Mouse (Mus musculus) gastrocnemius, adult 8-10 months (tissue): Measurements from ENCODE around the gene Rngtt. TPM values are rescaled to one million over a fixed set of nuclear protein-coding genes. Genes with fewer than 3 reads are reported as not detected.
"Not testable (repeated sequence)": the region's sequence is repeated elsewhere in the genome, so short reads cannot be mapped to it uniquely, and the experiment has no call there.

Source experiments
- DNase-seq, 2 experiments: peaks; one replicate each; pipeline ENCODE4 v3.0.0; 2022; ENCODE audit warnings: low spot score in 2 of 2
- total RNA-seq, 4 experiments: library from RNA; stranded (reverse); gene quantifications; 2 replicates each; pipeline ENCODE4 v1.2.4; 2022

Gene Rngtt
- total RNA-seq, 4 experiments from 2014 or later = 6.4 to 8.4 (median 7.6) TPM

DNA sequence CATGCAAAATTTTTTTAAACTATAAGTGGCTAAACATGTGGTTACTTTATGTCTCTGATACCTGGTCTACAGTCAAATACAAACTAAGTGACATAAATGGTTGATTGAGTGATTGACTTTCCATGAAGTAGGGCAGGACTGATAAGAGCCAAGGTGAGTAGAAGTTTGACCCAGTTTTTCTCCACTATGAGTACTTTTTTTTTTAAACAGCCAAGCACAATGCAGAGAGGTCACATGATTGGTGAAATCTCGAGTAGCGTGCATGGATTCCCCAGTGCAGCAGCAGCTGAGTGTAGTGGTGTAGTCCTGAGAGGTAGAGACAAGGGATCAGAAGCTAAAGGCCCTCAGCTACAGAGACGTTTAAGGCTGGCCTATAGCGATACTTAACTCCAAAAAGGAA lies 118.7 kb downstream of the Rngtt start:
- no peak for DNase-seq

DNA sequence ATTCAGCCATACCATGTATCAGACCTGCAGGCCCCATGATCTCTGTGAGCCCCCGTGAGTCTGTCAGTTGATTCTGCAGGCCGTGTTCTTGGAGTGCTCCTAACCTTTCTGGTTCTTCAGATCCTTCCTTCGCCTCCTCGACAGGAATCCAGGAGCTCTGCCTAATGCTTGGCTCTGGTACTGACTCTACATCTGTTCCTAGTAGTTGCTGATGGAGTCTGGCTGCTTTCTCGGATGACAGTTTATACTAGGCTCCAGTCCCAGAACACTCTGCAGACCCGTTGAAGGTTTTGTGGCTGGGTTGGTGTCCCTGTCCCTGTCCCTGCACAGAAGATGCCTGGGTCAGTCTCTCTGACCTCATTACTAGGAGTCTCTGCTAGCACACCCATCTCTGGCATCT lies 131.8 kb downstream of the Rngtt start:
- DNase-seq = peak in 1 of 2 experiments; percentile 26

DNA sequence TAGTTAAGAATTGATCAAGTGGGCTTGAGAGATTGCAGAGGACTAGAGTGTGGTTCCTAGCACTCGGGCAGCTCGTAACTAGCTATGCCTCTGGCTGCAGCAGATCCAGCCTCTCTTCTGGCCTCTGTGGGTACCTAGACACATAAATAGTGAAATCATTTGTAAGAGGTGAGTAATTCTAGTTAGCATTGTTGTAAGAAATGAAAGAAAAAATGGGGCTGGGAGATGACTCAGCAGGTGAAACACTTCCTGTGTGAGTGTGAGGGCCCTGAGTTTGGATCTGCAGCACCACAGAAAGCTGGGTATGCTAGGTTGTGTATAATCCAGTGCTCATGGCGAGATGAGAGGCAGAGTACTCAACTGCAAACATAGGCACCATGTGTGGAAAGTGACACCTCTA lies 136.2 kb downstream of the Rngtt start:
- DNase-seq = no peak

DNA sequence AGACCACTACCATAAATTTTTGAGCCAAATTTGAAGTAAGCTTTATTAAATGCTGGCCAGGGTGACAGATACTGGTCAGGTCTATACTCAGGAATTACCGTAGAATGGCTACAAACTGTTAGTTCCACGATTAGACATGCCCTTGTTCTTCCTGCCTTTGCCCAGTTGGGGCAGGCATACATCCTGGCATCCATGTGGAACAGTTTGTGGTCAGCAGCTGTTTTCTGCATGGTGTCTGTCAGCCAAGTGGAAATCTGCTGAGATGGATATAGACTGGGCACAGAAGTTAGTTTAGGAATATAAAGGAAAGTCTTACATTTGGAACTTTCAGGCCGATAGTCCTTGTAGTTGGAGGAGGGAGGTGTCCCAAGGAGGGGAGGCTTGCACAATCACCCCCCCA lies 136.8 kb downstream of the Rngtt start:
- no peak for DNase-seq

DNA sequence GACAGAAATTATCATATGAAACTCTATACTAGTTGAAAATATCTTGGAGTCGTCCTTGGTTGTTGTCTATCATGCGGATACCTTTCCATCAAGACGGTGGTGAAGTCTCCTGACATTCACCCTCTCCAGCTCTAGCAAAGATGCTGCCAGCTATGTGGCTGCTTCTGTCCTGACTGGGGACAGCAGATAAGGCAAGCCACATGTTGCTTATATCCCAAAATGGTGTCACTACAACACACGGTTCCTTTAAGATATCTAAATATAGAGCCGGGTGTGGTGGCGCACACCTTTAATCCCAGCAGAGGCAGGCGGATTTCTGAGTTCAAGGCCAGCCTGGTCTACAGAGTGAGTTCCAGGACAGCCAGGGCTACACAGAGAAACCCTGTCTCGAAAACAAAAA lies 140.2 kb downstream of the Rngtt start:
- DNase-seq = not testable (repeated sequence)

DNA sequence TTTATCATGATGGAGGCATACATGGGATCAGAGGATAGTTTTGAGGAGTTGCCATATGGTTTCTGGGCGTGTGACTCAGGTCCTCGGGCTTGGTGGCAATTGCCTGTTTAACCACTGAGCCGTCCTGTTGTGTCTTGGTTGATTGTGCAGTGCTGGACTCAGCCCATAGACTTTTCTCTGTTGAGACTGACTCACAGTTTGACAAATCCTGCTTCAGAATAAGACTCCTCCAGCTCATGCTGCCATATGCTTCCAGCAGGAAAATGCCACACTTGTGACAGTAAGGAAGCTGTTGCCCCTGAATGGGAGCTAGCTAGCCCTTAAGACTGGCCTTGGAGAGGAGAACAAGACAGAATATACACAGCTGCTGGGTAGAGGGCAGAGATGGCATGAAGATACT lies 149.7 kb downstream of the Rngtt start:
- DNase-seq = no peak

DNA sequence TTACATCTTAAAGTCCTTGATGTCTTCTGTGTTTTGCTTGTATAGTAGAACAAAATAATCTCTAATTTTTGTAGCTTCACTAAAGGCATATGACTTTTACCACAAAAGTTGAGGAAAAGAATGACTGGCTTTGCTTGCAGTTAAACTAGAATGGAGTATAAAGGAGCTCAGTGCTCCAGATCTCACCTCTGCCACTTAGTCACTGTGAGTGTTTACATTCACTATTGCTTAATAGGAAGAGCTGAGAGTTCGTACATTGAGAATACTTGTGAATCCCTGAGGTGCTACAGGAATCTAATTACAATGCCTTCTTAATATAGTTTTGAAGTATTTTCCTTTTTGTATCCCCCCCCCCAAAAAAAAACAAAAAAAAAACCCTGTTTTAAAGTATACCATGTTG lies 154.3 kb downstream of the Rngtt start:
- no peak for DNase-seq

DNA sequence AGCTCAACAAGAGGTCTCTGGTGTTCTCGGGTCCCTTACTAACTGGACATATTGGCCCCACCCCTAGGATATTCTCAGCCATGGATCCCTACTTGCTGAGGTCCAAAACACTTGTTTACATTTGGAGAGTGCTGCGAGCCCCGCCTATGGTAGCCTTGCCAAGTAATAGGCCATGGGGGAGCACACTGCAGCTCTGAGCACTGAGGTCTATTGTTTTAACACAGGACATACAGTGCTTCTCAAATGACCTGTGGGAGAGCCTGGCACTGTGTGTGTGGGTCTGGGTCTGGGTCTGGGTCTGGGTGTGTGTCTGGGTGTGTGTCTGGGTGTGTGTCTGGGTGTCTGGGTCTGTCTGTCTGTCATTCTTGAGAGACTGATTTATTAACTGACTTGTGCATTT lies 155.8 kb downstream of the Rngtt start:
- peak in 1 of 2 experiments; percentile 6 for DNase-seq

DNA sequence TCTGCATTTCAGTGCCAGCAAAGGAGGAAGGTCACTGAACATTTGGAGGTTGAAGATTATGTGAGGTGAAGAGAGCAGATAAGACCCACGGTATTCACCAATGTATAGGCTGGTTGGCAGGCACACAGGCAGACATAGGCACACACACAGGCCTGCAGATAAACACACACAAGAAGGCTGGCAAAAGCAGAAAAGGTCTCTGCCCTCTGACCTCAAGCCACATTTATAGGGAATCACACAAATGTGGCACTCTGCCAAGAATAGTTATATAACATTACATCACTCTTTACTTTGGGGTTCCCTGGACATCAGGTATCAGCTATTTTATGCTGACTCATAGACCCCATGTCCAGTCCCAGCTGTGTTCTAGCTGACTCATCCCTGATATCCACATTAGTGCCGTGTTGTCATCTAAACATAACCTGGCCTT lies 156.9 kb downstream of the Rngtt start:
- no peak for DNase-seq

DNA sequence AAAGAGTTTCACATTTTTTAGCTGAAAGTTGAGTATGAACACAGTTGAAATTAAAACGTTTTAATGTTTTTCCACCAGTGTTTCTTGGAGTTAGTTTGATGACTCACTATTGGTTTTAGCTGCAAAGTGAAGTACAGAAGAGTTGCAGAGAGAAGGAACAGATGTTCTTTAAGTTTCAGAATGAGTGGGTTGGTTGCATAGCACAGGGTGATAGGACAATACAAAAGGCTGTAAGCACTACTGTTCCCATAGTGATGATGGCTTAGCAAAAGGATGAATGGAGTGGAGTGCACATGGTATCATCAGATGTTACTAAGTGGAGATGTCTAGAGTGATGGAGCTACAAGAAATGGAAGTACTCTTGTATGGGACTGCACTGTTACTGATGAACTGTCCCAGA lies 157.5 kb downstream of the Rngtt start:
- DNase-seq = no peak

DNA sequence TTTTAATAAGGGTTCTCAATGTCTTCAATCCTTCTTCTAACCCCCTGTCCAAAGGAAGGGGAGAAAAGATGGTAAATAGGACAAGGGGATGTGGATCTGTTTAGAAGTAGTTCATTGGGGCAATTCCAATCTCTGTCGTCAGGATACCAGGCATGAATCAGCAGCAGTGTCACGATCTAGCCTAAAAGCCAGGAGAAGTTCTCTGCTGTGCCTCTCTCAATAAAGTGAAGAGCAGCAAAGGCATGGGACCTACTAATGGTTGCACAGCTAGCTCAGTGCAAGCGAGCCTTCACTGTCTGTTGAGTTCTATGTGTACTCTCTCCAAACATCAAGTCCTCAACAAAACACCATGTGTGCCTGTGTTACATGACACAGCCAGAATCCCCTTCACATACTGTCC lies 158.0 kb downstream of the Rngtt start:
- DNase-seq = no peak

DNA sequence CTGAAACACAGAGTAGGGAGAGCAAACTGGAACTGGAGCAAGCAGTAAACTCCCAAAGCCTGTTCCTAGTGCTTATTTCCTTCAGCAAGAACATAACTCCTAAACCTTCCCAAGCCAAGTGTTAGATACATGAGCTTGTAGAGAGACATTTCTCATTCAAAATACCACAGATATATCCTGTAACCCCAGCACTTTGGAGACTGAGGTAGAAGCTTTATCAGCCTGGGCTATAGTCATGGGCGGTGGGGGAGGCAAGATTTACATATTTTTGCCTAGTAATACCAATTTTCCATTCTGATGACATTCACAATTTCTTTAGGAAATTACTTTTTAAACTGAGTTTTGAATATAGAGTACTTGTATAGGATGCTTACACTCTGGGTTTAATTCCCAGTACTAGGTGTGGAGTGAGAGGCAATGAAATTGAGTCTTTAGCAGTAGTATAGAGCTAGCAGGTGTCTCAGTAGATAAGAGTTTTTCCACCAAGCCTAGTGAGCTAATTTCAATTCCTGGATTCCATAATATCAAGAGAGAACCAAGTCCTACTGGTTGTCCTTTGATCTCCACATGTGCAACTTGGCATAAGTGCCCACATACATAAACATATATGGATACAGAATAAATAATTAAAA lies 160.7 kb downstream of the Rngtt start:
- DNase-seq = no peak

DNA sequence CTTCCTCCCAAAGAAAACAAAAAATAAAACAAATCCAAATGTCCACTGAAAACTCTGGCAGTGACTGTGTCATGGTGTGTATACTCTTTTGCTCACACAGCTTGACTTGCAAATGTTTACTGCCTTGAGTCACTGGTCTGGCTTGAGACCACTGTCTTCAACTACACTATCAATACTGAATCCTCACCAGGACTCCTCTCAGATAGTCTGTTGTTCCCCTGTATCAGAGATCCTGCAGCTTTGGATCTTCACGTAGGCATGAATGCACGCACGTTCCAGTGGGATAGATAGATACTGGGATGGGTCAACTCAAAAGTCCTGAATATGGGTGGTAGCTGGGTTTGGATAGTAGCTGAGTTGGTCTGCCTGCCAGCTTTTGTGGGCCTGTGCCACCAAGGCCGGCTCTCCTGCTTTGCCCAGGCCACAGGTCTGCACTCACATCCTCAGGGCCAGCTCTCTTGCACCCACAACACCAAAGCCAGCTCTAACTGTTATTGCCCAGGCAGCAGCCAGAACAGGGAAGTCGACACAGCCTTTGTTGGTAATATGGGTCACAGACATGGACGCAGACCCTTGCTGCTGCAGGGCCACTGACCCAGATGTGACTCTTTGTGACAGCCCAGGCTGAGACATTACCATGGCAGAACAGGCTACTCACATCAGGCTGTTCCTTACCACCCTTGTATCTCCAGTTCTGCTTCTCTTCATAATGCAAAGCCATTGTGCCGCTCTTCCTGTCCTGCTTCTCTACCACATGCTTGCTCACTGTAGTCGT lies 168.1 kb downstream of the Rngtt start:
- no peak for DNase-seq

DNA sequence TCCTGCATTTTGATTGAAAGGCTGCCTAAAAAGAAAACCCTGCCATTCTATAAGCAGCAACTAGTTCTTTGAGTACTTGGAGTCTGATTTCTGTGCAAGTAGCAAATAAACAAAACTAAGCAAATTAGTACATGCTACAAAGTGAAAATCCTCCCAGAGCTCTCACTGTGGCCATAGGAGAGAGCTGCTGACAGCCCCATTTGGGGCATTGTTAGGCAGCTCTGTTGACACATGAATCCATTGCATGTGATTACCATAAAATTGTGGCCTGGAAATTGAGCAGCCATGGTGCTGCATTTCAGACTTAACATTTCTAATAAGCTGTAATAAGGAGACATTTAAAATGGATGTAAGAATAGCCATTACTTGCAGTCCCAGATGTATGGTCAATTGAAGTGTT lies 171.6 kb downstream of the Rngtt start:
- DNase-seq = no peak

DNA sequence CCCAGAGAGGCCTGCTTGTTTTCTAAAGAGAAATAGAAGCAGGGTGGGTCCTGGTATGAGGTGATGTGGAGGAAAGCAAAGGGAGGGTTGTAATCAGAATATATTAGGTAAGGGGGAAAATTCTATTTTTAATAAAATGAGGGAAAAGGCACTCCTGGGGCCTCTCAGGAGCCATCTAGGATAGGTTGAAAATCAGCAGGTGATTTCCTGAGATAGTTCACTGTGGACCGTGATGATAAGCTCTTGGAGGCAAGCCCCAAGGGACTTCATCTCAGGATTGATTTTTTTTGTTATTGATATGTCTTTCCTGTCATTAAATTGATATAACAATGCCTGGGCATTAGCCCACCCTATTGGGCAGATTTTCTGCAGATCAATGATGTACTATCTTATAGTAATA lies 175.9 kb downstream of the Rngtt start:
- DNase-seq = no peak

DNA sequence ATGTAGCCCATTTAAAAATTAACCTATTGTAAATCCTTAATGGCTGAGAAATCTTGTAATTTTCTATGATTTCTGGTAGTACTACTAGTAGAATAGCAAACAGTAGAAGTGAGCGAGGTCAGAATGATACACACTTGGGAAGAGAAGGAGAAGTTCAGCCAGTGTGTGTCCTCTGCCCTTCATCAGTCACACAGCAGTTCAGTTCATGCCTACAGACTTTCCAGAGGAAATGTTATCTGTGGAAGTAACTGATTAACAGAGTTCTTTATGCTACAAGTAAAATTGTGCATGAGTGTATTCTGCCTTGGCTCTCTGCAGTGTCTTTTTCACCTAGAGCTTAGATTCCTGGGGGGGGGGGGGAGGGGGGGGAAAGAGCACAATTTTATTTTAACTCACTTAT lies 181.0 kb downstream of the Rngtt start:
- no peak for DNase-seq

DNA sequence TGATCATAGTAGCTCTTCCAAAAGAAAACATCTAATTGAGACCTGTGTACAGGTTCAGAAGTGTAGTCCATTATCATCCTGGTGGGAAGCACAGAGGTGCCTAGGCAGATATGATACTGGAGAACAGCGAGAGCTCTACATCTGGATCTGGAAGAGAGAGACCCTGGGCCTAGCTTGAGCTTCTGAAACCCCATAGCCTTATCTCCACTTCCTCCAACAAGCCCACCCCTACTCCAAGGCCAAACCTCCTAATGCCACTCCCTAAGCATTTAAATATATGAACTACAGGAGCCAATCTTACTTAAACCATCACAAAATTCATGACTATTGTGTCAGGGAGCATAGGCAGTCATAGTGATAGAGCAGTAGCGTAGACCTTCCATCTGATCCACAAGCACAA lies 184.3 kb downstream of the Rngtt start:
- no peak for DNase-seq

DNA sequence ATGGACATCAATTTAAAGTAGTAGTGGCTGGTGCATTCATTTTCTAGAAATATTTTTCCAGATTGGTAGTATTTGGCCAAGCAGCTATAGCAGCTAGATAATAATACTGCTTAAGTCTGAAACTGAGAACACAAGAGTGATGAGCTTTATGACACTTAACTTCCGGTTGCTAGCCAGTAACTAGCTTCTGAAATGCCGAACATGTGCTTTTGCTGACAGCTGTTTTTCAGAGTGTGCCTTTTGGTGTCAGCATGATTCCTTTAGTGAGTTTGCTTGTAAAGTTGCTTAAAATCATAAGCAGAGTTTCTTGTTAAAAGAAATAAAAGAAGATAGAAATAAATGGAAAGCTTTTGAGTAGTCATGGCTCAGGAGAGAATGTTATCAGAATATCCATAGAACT lies 186.9 kb downstream of the Rngtt start:
- DNase-seq = no peak

DNA sequence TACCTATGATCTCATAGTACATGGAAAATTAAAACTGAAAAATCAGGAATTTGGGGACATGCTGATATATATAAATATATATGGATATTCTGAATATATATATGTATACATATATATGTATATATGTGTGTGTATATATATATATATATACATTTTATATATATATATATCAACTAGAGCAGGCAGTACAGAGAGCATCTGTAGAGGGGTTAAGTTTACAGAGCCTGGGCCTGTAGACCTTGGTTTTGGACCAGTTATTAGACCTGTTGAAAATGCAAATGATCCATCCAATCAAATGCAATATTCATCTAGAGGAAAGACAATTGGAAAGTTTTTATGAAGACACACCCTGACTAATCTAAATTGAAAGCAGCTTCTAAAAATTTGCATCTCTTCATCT lies 187.5 kb downstream of the Rngtt start:
- DNase-seq = no peak

DNA sequence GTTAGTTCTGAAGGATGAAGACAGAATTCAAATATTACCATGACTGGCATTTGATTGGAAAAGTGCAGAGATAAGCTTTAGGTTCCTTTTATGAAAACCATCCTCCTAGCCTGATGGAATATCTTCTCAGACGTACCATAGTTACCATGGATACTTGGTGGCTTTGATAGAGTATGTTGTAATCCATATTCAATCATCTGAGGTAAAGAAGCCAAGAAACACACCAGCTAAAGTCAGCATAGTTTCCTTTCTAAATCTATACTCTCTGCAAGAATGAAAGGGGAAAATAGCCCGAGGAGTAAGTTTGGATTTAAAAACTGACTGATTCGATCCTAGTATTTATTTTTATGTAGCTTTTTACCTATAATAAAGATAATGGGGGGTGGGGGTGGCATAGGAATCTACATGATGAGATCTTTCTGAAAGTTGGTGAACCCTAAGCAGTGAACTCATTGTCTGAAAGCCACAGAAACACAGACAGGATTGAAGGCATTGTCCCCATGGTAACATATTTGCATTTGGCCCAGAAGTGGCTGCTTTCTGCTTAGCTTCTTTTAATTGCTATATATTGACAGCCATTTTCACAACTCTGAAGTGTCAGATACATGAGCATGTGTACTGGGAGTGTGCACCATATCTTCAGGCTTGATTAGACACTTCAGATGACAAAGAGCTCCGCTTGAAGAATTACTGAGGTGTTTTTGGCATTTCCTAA lies 188.2 kb downstream of the Rngtt start:
- no peak for DNase-seq

DNA sequence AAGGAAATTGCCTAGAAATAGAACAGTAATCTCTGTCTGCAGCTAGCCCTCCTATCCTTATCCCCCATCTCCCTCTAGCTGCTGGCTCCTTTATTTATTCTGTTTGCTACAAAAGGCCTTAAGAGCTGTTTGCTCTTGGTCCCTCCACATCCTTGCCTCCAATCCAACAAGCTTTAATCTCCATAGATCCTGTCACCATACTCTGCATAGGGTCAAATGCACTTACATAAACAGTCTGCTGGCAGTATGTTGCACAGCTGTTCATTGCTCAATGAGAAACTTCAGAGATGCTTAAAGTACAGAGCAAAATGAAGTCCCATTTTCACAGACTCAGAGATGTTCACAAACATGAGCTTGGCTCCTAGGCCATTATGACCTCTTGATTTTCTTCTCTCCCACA lies 196.5 kb downstream of the Rngtt start:
- DNase-seq = no peak

DNA sequence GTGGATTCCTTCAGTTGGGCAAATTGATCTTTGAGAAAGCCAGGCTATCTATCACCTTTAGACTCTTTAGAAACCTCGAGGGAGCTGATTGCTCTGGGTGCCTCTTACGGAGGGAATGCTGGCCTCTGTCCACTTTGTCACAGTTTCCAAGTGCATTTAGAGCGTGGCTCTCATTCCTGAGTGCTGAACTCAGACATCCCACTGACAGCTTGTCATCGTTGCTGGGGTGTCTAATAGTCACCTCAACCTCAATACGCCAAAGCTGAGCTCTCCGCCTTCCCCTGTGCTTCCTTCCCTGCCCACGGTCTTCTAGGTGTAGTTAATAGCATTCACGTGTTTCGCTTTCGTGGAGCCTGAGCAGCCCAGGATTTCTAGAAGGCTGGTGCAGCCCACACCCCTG lies 200.4 kb downstream of the Rngtt start:
- DNase-seq = no peak

DNA sequence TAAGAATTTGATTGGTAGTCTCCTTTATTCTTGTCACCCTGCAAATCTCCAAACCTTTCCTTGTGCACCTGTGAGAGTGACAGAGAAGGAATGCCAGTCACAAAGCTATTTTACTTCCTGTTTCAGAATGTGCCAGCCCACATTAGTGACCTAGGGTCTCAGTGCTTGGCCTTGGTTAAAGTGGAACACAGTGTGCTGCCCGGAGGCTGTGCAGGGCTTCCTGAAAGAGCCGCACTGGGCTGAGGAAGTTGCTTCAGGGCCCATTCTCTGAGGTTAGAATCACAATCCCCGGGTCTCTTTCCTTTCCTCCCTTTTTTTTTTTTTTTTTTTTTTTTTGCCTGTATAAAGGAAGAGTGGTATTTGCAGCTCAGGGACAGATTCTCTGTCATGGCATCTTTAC lies 203.3 kb downstream of the Rngtt start:
- no peak for DNase-seq
